Mouse (Mus musculus): ENCODE measurements at regions not wholly inside any gene's neighbourhood (a gene's known extent, or its start where the extent isn't known, plus 50 kb on each side); places are given as distances from the start of the nearest gene placed in this dataset.
"Not testable (repeated sequence)": the region's sequence is repeated elsewhere in the genome, so short reads cannot be mapped to it uniquely, and the experiment has no call there.

- not testable (repeated sequence) for TF ChIP-seq POLR2A (IDR thresholded peaks at IDR 0.05; ENCODE audit: borderline replicate concordance, insufficient read depth, low read length); CTCF (IDR thresholded peaks at IDR 0.05; ENCODE audit: borderline replicate concordance, insufficient read depth, low read depth, low read length)
These were observed 511.0 kb downstream of the Dad1 start for GRCm38 (mm10) chr14:53742864-53743263.

Measured in cerebellum, adult 2 months (tissue).